Mouse (Mus musculus): ENCODE results near the gene Lat.

GRCm38 (mm10) chr7:126330693-126331092 is 38.7 kb downstream of the Lat start:
- TF ChIP-seq POLR2A (IDR thresholded peaks at IDR 0.05; ENCODE audit: insufficient read depth, low read depth, low read length) (no peak), CTCF (IDR thresholded peaks at IDR 0.05) (no peak), EP300 (IDR thresholded peaks at IDR 0.05; ENCODE audit: insufficient read depth, low read depth, low read length) (no peak)
